Mouse (Mus musculus): ENCODE data around the gene Pebp1. TPM values are rescaled to one million over a fixed set of nuclear protein-coding genes. Genes with fewer than 3 reads are reported as not detected.
"Not testable (repeated sequence)": the region's sequence is repeated elsewhere in the genome, so short reads cannot be mapped to it uniquely, and the experiment has no call there.

The Pebp1 gene
- polyA plus RNA-seq, 1 experiment from 2014 or later = 400 TPM

- TF ChIP-seq CTCF (IDR thresholded peaks at IDR 0.05; ENCODE audit: low read depth) = peak; percentile 81
- TF ChIP-seq EP300 (optimal IDR thresholded peaks at IDR 0.05) = no peak
- peak; percentile 73 for DNase-seq (ENCODE audit: low spot score)
- no peak for ATAC-seq (ENCODE audit: low FRiP score, low TSS enrichment)
- Histone ChIP-seq H3K4me1 (replicated peaks; ENCODE audit: control insufficient read depth, insufficient read depth) (no peaks in the 10 kb centered on the region), H3K4me3 (ENCODE audit: low read depth, low read length) (no peak overlapping the region), H3K27ac (replicated peaks) (no peak overlapping the region), H3K4me2 (replicated peaks; ENCODE audit: low read depth) (no peak overlapping the region), H3K9ac (ENCODE audit: low read length) (no peak overlapping the region), H3K27me3 (ENCODE audit: control insufficient read depth, insufficient read depth, low read length) (no peaks in the 10 kb centered on the region), H3K9me3 (ENCODE audit: control insufficient read depth, low read length) (no peaks in the 10 kb centered on the region), H3K36me3 (ENCODE audit: control insufficient read depth, insufficient read depth, low read length) (no peaks in the 10 kb centered on the region)
- 57% methylated on average over 7 of the region's 7 CpGs for WGBS
Observed at GRCm38 (mm10) chr5:117304947-117305346, 17.5 kb upstream of the Pebp1 start.

- Histone ChIP-seq H3K4me1 (replicated peaks; ENCODE audit: control insufficient read depth, insufficient read depth) (no peaks in the 10 kb centered on the region), H3K4me2 (replicated peaks; ENCODE audit: low read depth) (no peak overlapping the region), H3K27me3 (ENCODE audit: control insufficient read depth, insufficient read depth, low read length) (no peaks in the 10 kb centered on the region), H3K4me3 (ENCODE audit: low read depth, low read length) (no peak overlapping the region), H3K9me3 (ENCODE audit: control insufficient read depth, low read length) (no peaks in the 10 kb centered on the region), H3K9ac (ENCODE audit: low read length) (no peak overlapping the region), H3K36me3 (ENCODE audit: control insufficient read depth, insufficient read depth, low read length) (no peaks in the 10 kb centered on the region), H3K27ac (replicated peaks) (no peak overlapping the region)
- TF ChIP-seq CTCF (IDR thresholded peaks at IDR 0.05; ENCODE audit: low read depth) (no peak), EP300 (optimal IDR thresholded peaks at IDR 0.05) (no peak)
- DNase-seq (ENCODE audit: low spot score) = no peak
- no peak for ATAC-seq (ENCODE audit: low FRiP score, low TSS enrichment)
- 60% methylated on average over 18 of the region's 18 CpGs for WGBS
Observed at GRCm38 (mm10) chr5:117303691-117304579, 16.5 kb upstream of the Pebp1 start.

- Histone ChIP-seq H3K9ac (ENCODE audit: low read length) (no peak overlapping the region), H3K36me3 (ENCODE audit: control insufficient read depth, insufficient read depth, low read length) (no peaks in the 10 kb centered on the region), H3K4me1 (replicated peaks; ENCODE audit: control insufficient read depth, insufficient read depth) (no peaks in the 10 kb centered on the region), H3K9me3 (ENCODE audit: control insufficient read depth, low read length) (no peaks in the 10 kb centered on the region), H3K27me3 (ENCODE audit: control insufficient read depth, insufficient read depth, low read length) (no peaks in the 10 kb centered on the region), H3K4me2 (replicated peaks; ENCODE audit: low read depth) (no peak overlapping the region), H3K4me3 (ENCODE audit: low read depth, low read length) (no peak overlapping the region), H3K27ac (replicated peaks) (no peak overlapping the region)
- ATAC-seq (ENCODE audit: low FRiP score, low TSS enrichment) = peak; percentile 18; the same call in 1 of the 2 replicates
- DNase-seq (ENCODE audit: low spot score) = no peak
- TF ChIP-seq CTCF (IDR thresholded peaks at IDR 0.05; ENCODE audit: low read depth) (no peak), EP300 (optimal IDR thresholded peaks at IDR 0.05) (no peak)
- WGBS = 49% methylated on average over 3 of the region's 3 CpGs
Observed at GRCm38 (mm10) chr5:117302899-117303298, 15.5 kb upstream of the Pebp1 start.

- WGBS = 81% methylated on average over 8 of the region's 8 CpGs
- Histone ChIP-seq H3K4me2 (replicated peaks; ENCODE audit: low read depth) (no peak overlapping the region), H3K4me1 (replicated peaks; ENCODE audit: control insufficient read depth, insufficient read depth) (no peaks in the 10 kb centered on the region), H3K4me3 (ENCODE audit: low read depth, low read length) (no peak overlapping the region), H3K36me3 (ENCODE audit: control insufficient read depth, insufficient read depth, low read length) (no peaks in the 10 kb centered on the region), H3K27me3 (ENCODE audit: control insufficient read depth, insufficient read depth, low read length) (no peaks in the 10 kb centered on the region), H3K27ac (replicated peaks) (no peak overlapping the region), H3K9ac (ENCODE audit: low read length) (no peak overlapping the region), H3K9me3 (ENCODE audit: control insufficient read depth, low read length) (no peaks in the 10 kb centered on the region)
- ATAC-seq (ENCODE audit: low FRiP score, low TSS enrichment) (no peak), DNase-seq (ENCODE audit: low spot score) (no peak)
- TF ChIP-seq CTCF (IDR thresholded peaks at IDR 0.05; ENCODE audit: low read depth) (no peak), EP300 (optimal IDR thresholded peaks at IDR 0.05) (no peak)
Observed at GRCm38 (mm10) chr5:117295011-117295410, 7.6 kb upstream of the Pebp1 start.

GRCm38 (mm10) chr5:117293776-117294175 lies 6.4 kb upstream of the Pebp1 start:
- H3K4me3 ChIP-seq (ENCODE audit: low read depth, low read length); H3K36me3 ChIP-seq (ENCODE audit: control insufficient read depth, insufficient read depth, low read length); H3K4me1 ChIP-seq (replicated peaks; ENCODE audit: control insufficient read depth, insufficient read depth); H3K9ac ChIP-seq (ENCODE audit: low read length); H3K27me3 ChIP-seq (ENCODE audit: control insufficient read depth, insufficient read depth, low read length); H3K4me2 ChIP-seq (replicated peaks; ENCODE audit: low read depth); H3K9me3 ChIP-seq (ENCODE audit: control insufficient read depth, low read length); H3K27ac ChIP-seq (replicated peaks); DNase-seq (ENCODE audit: low spot score); ATAC-seq (ENCODE audit: low FRiP score, low TSS enrichment): not testable (repeated sequence)
- WGBS = 76% methylated on average over 3 of the region's 3 CpGs

GRCm38 (mm10) chr5:117292547-117292946 lies 5.1 kb upstream of the Pebp1 start:
- peak; percentile 90 for ATAC-seq (ENCODE audit: low FRiP score, low TSS enrichment)
- Histone ChIP-seq H3K9me3 (ENCODE audit: control insufficient read depth, low read length) (no peaks in the 10 kb centered on the region), H3K4me3 (ENCODE audit: low read depth, low read length) (no peak overlapping the region), H3K4me2 (replicated peaks; ENCODE audit: low read depth) (no peak overlapping the region), H3K27me3 (ENCODE audit: control insufficient read depth, insufficient read depth, low read length) (no peaks in the 10 kb centered on the region), H3K9ac (ENCODE audit: low read length) (no peak overlapping the region), H3K27ac (replicated peaks) (no peak overlapping the region), H3K4me1 (replicated peaks; ENCODE audit: control insufficient read depth, insufficient read depth) (0 out of 2 replicates have a peak, but pooled peaks cover 3% of the 10 kb centered on the region), H3K36me3 (ENCODE audit: control insufficient read depth, insufficient read depth, low read length) (no peaks in the 10 kb centered on the region)
- no peak for TF ChIP-seq CTCF (IDR thresholded peaks at IDR 0.05; ENCODE audit: low read depth)
- TF ChIP-seq EP300 (optimal IDR thresholded peaks at IDR 0.05) = no peak
- WGBS = 53% methylated on average over 6 of the region's 6 CpGs
- DNase-seq (ENCODE audit: low spot score) = peak; percentile 61

Data from stomach, postnatal 0 days (tissue).